Mouse (Mus musculus) hindbrain, postnatal 0 days (tissue): ENCODE measurements around the gene Adgrg7. TPM values are rescaled to one million over a fixed set of nuclear protein-coding genes. Genes with fewer than 3 reads are reported as not detected.

Experiments used
- ATAC-seq: fragments of 200-750 bp; cut with Nextera tagmentation; 2 replicates; pipeline ENCODE4 v1.8.0; 2017; ENCODE audit warnings: mild to moderate bottlenecking, moderate TSS enrichment, moderate library complexity
- DNase-seq: peaks from one replicate; pipeline ENCODE4 v3.0.0-alpha.2; 2015; ENCODE audit warnings: low spot score
- H3K27ac ChIP-seq: fragments of 300-500 bp; sonication (generic); 2 replicates; pipeline ENCODE4 v1.5.1; 2014; ENCODE audit warnings: mild to moderate bottlenecking
- H3K27me3 ChIP-seq: fragments of 300-500 bp; sonication (generic); 2 replicates; pipeline ENCODE4 v1.6.1; 2014; ENCODE audit warnings: low read length, mixed read lengths; ENCODE audit not compliant: insufficient read depth
- H3K36me3 ChIP-seq: fragments of 300-500 bp; sonication (generic); 2 replicates; pipeline ENCODE4 v1.6.1; 2014; ENCODE audit warnings: low read length, mixed read lengths; ENCODE audit not compliant: insufficient read depth
- H3K4me1 ChIP-seq: fragments of 300-500 bp; sonication (generic); 2 replicates; pipeline ENCODE4 v1.6.1; 2014; ENCODE audit warnings: antibody characterized with exemption, low read length, mixed read lengths; ENCODE audit not compliant: insufficient read depth
- H3K4me2 ChIP-seq: fragments of 300-500 bp; sonication (generic); 2 replicates; pipeline ENCODE4 v1.6.1; 2014; ENCODE audit warnings: low read depth, mild to moderate bottlenecking, low read length, moderate library complexity, mixed read lengths
- H3K4me3 ChIP-seq: fragments of 300-500 bp; sonication (generic); 2 replicates; pipeline ENCODE4 v1.5.1; 2014; ENCODE audit warnings: low read length
- H3K9ac ChIP-seq: fragments of 300-500 bp; sonication (generic); replicated peaks from 2 replicates; pipeline ENCODE4 v1.6.1; 2014; ENCODE audit warnings: mild to moderate bottlenecking, low read length, moderate library complexity, mixed read lengths
- H3K9me3 ChIP-seq: fragments of 300-500 bp; sonication (generic); 2 replicates; pipeline ENCODE4 v1.6.1; 2016; ENCODE audit warnings: low read length, mixed read lengths
- CTCF ChIP-seq: IDR thresholded peaks from 2 replicates; pipeline ENCODE4 v1.5.1; 2016; ENCODE audit warnings: antibody characterized with exemption, control low read depth, low read depth
- WGBS: fragments of 180-500 bp; shearing (Covaris S2); extraction: QIAGEN DNeasy Blood & Tissue Kit; methylation state at CpG from one replicate; pipeline ENCODE4 v1.1.7; 2014; 5-methylcytosine and 5-hydroxymethylcytosine counted together
- polyA plus RNA-seq: library from polyadenylated mRNA; unstranded; fragments of >200 nt; fragmentation: Nextera tagmentation; extraction: Ambion mirVana; gene quantifications from 2 replicates; pipeline ENCODE4 v1.2.1, GENCODE M21; 2015
- total RNA-seq: library from RNA; depleted of rRNA; stranded (reverse); fragments of >200 nt; gene quantifications from 2 replicates; pipeline ENCODE4 v1.2.3, GENCODE M21; 2014

The Adgrg7 gene
- total and polyA plus RNA-seq, 2 experiments from 2014 or later: not detected

- Histone ChIP-seq H3K27ac (no peak overlapping the region), H3K27me3 (no peaks in the 10 kb centered on the region), H3K4me2 (no peak overlapping the region), H3K4me3 (no peak overlapping the region), H3K9ac (no peak overlapping the region), H3K36me3 (no peaks in the 10 kb centered on the region), H3K9me3 (no peaks in the 10 kb centered on the region), H3K4me1 (no peaks in the 10 kb centered on the region)
- no peak for DNase-seq
- TF ChIP-seq CTCF: no peak
- no peak for ATAC-seq
- 26% methylated on average over 1 of the region's 1 CpGs for whole genome bisulfite sequencing
These were observed 66.6 kb downstream of the Adgrg7 start for GRCm38 (mm10) chr16:56729060-56729459.

- H3K9ac ChIP-seq: no peak overlapping the region
These were observed 70.7 kb downstream of the Adgrg7 start for GRCm38 (mm10) chr16:56724927-56725326.

GRCm38 (mm10) chr16:56722357-56722756, 73.3 kb downstream of the Adgrg7 start:
- no peak for ATAC-seq

More at GRCm38 (mm10) chr16:56724927-56725326, 70.7 kb downstream of the Adgrg7 start:
- Histone ChIP-seq H3K9me3 (no peaks in the 10 kb centered on the region), H3K4me2 (no peak overlapping the region), H3K36me3 (no peaks in the 10 kb centered on the region), H3K27me3 (no peaks in the 10 kb centered on the region), H3K4me3 (no peak overlapping the region), H3K27ac (no peak overlapping the region), H3K4me1 (no peaks in the 10 kb centered on the region)
- TF ChIP-seq CTCF: no peak
- peak; percentile 1 for DNase-seq
- WGBS: 74% methylated on average over 10 of the region's 10 CpGs
- no peak for ATAC-seq

GRCm38 (mm10) chr16:56719031-56719430, 76.6 kb downstream of the Adgrg7 start:
- no peak for TF ChIP-seq CTCF
- H3K9ac ChIP-seq: no peak overlapping the region
- 0 out of 2 replicates have a peak, but pooled peaks cover 5% of the 10 kb centered on the region for H3K4me1 ChIP-seq
- H3K27ac ChIP-seq: no peak overlapping the region
- DNase-seq (no peak), ATAC-seq (no peak)
- H3K36me3 ChIP-seq: no peaks in the 10 kb centered on the region
- H3K27me3 ChIP-seq: no peaks in the 10 kb centered on the region
- no peak overlapping the region for H3K4me2 ChIP-seq
- H3K4me3 ChIP-seq: no peak overlapping the region
- H3K9me3 ChIP-seq: no peaks in the 10 kb centered on the region

More at GRCm38 (mm10) chr16:56722357-56722756, 73.3 kb downstream of the Adgrg7 start:
- Histone ChIP-seq H3K27me3 (no peaks in the 10 kb centered on the region), H3K4me1 (no peaks in the 10 kb centered on the region), H3K4me2 (no peak overlapping the region), H3K9me3 (no peaks in the 10 kb centered on the region), H3K27ac (no peak overlapping the region), H3K4me3 (no peak overlapping the region), H3K36me3 (no peaks in the 10 kb centered on the region), H3K9ac (no peak overlapping the region)
- DNase-seq: no peak
- TF ChIP-seq CTCF: no peak
- WGBS: 68% methylated on average over 4 of the region's 4 CpGs

- Histone ChIP-seq H3K9ac (peak within 1 kb of the TSS; percentile 80), H3K27ac (peak within 1 kb of the TSS; percentile 96), H3K4me3 (peak within 1 kb of the TSS; percentile 82), H3K4me2 (peak within 1 kb of the TSS; percentile 79), H3K36me3 (no peaks in the 10 kb centered on the region), H3K4me1 (0 out of 2 replicates have a peak, but pooled peaks cover 5% of the 10 kb centered on the region), H3K27me3 (no peaks in the 10 kb centered on the region), H3K9me3 (no peaks in the 10 kb centered on the region)
- WGBS: under 1% methylated on average over 59 of the region's 62 CpGs
- no peak for TF ChIP-seq CTCF
- DNase-seq (peak; percentile 100), ATAC-seq (peak; percentile 99)
These were observed 78.1 kb downstream of the Adgrg7 start, which contains the start of gene Tfg for GRCm38 (mm10) chr16:56717224-56718200. Gene Tfg (minus strand): TSS chr16:56717450.

- WGBS: under 1% methylated on average over 33 of the region's 38 CpGs
- no peaks in the 10 kb centered on the region for H3K27me3 ChIP-seq
- H3K27ac ChIP-seq: peak overlapping the region; percentile 96
- TF ChIP-seq CTCF: no peak
- H3K9ac ChIP-seq: peak overlapping the region; percentile 80
- H3K4me2 ChIP-seq: peak overlapping the region; percentile 79
- H3K4me3 ChIP-seq: peak overlapping the region; percentile 82
- no peaks in the 10 kb centered on the region for H3K36me3 ChIP-seq
- DNase-seq (peak; percentile 16), ATAC-seq (peak; percentile 75)
- H3K4me1 ChIP-seq: 0 out of 2 replicates have a peak, but pooled peaks cover 5% of the 10 kb centered on the region
- no peaks in the 10 kb centered on the region for H3K9me3 ChIP-seq
These were observed 79.0 kb downstream of the Adgrg7 start for GRCm38 (mm10) chr16:56716557-56717179.
